Mouse (Mus musculus): ENCODE results near the gene Sept9. TPM values are rescaled to one million over a fixed set of nuclear protein-coding genes. Genes with fewer than 3 reads are reported as not detected.

Gene Sept9
- polyA plus RNA-seq, 1 experiment from 2014 or later, result 52.5 TPM

DNA sequence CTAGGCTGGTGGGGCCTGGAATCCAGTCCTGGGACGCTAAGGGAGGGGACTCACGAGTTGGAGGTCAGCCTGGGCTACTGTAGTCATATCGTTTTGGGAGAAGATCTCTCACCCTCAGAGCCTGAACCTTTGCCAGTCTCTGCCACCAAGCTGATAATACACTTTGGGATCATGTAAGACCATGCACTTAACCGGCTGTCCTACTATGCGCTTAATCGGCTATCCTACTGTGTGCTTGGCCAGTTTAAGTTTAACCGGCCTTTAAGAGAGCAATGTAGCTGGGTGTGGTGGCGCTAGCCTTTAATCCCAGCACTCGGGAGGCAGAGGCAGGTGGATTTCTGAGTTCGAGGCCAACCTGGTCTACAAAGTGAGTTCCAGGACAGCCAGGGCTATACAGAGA, 173.1 kb downstream of the Sept9 start:
- DNase-seq (ENCODE audit: low spot score), result no peak
- no peak for TF ChIP-seq CTCF (IDR thresholded peaks at IDR 0.05)
- TF ChIP-seq EP300 (IDR thresholded peaks at IDR 0.05), result no peak
- Histone ChIP-seq H3K27me3 (replicated peaks; ENCODE audit: insufficient read depth, low read length) (no peaks in the 10 kb centered on the region), H3K9ac (replicated peaks; ENCODE audit: low read depth) (no peak overlapping the region), H3K36me3 (ENCODE audit: insufficient read depth, low read length) (no peaks in the 10 kb centered on the region), H3K4me2 (replicated peaks; ENCODE audit: low read depth, low read length) (no peak overlapping the region), H3K4me1 (ENCODE audit: insufficient read depth, low read depth, low read length) (no peaks in the 10 kb centered on the region), H3K4me3 (ENCODE audit: low read depth, low read length) (no peak overlapping the region), H3K9me3 (ENCODE audit: low read length) (no peaks in the 10 kb centered on the region), H3K27ac (ENCODE audit: low read length) (no peak overlapping the region)
- no peak for ATAC-seq
- WGBS, result 84% methylated on average over 10 of the region's 10 CpGs

DNA sequence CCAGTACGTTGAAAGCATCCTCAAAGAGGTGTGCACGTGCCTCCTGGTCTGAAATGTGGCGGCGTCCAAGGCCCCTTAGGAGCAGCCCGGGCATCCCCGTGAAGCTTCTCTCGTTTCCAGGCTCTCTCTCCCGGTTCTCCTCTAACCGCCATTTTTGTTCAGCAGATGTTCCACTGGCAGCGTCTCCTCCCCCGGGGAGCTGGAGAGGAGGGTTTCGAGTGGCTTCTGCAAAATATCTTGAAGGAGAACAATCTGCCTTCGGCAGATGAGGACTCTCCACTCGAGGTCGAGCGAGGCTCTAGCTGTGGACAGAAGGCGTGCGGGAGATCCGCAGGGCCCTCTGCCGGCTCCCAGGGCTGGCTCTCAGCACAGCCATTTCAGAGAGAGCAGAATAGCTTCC, 173.7 kb downstream of the Sept9 start:
- Histone ChIP-seq H3K27ac (ENCODE audit: low read length) (no peak overlapping the region), H3K4me3 (ENCODE audit: low read depth, low read length) (no peak overlapping the region), H3K9me3 (ENCODE audit: low read length) (no peaks in the 10 kb centered on the region), H3K9ac (replicated peaks; ENCODE audit: low read depth) (no peak overlapping the region), H3K4me2 (replicated peaks; ENCODE audit: low read depth, low read length) (no peak overlapping the region), H3K36me3 (ENCODE audit: insufficient read depth, low read length) (no peaks in the 10 kb centered on the region), H3K27me3 (replicated peaks; ENCODE audit: insufficient read depth, low read length) (no peaks in the 10 kb centered on the region), H3K4me1 (ENCODE audit: insufficient read depth, low read depth, low read length) (no peaks in the 10 kb centered on the region)
- DNase-seq (ENCODE audit: low spot score) (no peak), ATAC-seq (no peak)
- 57% methylated on average over 20 of the region's 20 CpGs for WGBS
- no peak for TF ChIP-seq EP300 (IDR thresholded peaks at IDR 0.05)
- TF ChIP-seq CTCF (IDR thresholded peaks at IDR 0.05), result no peak

GRCm38 (mm10) chr11:117373870-117374269, 174.4 kb downstream of the Sept9 start:
- 34% methylated on average over 4 of the region's 4 CpGs for WGBS
- TF ChIP-seq EP300 (IDR thresholded peaks at IDR 0.05), result no peak
- no peak for TF ChIP-seq CTCF (IDR thresholded peaks at IDR 0.05)

GRCm38 (mm10) chr11:117374288-117374687, 174.8 kb downstream of the Sept9 start:
- Histone ChIP-seq H3K27ac (ENCODE audit: low read length) (no peak overlapping the region), H3K9me3 (ENCODE audit: low read length) (no peaks in the 10 kb centered on the region), H3K36me3 (ENCODE audit: insufficient read depth, low read length) (no peaks in the 10 kb centered on the region), H3K4me2 (replicated peaks; ENCODE audit: low read depth, low read length) (no peak overlapping the region), H3K4me1 (ENCODE audit: insufficient read depth, low read depth, low read length) (no peaks in the 10 kb centered on the region; the same call in 1 of the 2 replicates), H3K4me3 (ENCODE audit: low read depth, low read length) (no peak overlapping the region), H3K9ac (replicated peaks; ENCODE audit: low read depth) (no peak overlapping the region), H3K27me3 (replicated peaks; ENCODE audit: insufficient read depth, low read length) (no peaks in the 10 kb centered on the region)
- no peak for TF ChIP-seq EP300 (IDR thresholded peaks at IDR 0.05)
- no peak for TF ChIP-seq CTCF (IDR thresholded peaks at IDR 0.05)
- ATAC-seq (no peak), DNase-seq (ENCODE audit: low spot score) (peak; percentile 28)
- WGBS, result 36% methylated on average over 7 of the region's 7 CpGs

More at GRCm38 (mm10) chr11:117373870-117374269, 174.4 kb downstream of the Sept9 start:
- ATAC-seq (no peak), DNase-seq (ENCODE audit: low spot score) (no peak)
- Histone ChIP-seq H3K27ac (ENCODE audit: low read length) (no peak overlapping the region), H3K9ac (replicated peaks; ENCODE audit: low read depth) (no peak overlapping the region), H3K4me1 (ENCODE audit: insufficient read depth, low read depth, low read length) (no peaks in the 10 kb centered on the region), H3K36me3 (ENCODE audit: insufficient read depth, low read length) (no peaks in the 10 kb centered on the region), H3K4me2 (replicated peaks; ENCODE audit: low read depth, low read length) (no peak overlapping the region), H3K9me3 (ENCODE audit: low read length) (no peaks in the 10 kb centered on the region), H3K4me3 (ENCODE audit: low read depth, low read length) (no peak overlapping the region), H3K27me3 (replicated peaks; ENCODE audit: insufficient read depth, low read length) (no peaks in the 10 kb centered on the region)

DNA sequence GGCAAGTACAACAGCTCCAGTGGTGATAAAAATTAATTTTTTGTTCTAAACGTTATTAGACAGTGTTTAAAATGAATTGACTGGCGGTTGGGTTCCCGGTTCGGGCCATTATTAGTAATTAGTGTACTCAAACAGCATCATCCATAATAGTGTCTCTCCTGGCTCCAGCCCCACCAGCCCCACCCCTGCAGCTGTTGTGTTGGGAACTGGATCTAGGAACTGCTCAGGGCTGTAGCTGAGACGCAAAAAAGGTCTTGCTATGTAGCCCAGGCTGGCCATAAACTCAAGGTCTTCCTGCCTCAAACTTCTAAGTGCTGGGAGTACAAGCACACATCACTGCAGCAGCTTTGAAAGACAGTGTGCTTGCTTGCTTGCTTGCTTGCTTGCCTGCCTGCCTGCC, 180.3 kb downstream of the Sept9 start:
- Histone ChIP-seq H3K27me3 (replicated peaks; ENCODE audit: insufficient read depth, low read length) (no peaks in the 10 kb centered on the region), H3K4me3 (ENCODE audit: low read depth, low read length) (no peak overlapping the region), H3K4me2 (replicated peaks; ENCODE audit: low read depth, low read length) (no peak overlapping the region), H3K9me3 (ENCODE audit: low read length) (no peaks in the 10 kb centered on the region), H3K9ac (replicated peaks; ENCODE audit: low read depth) (no peak overlapping the region), H3K4me1 (ENCODE audit: insufficient read depth, low read depth, low read length) (no peaks in the 10 kb centered on the region; the same call in 1 of the 2 replicates), H3K36me3 (ENCODE audit: insufficient read depth, low read length) (no peaks in the 10 kb centered on the region), H3K27ac (ENCODE audit: low read length) (no peak overlapping the region)
- no peak for TF ChIP-seq CTCF (IDR thresholded peaks at IDR 0.05)
- no peak for TF ChIP-seq EP300 (IDR thresholded peaks at IDR 0.05)
- DNase-seq (ENCODE audit: low spot score) (no peak), ATAC-seq (no peak)
- WGBS, result 80% methylated on average over 5 of the region's 5 CpGs

DNA sequence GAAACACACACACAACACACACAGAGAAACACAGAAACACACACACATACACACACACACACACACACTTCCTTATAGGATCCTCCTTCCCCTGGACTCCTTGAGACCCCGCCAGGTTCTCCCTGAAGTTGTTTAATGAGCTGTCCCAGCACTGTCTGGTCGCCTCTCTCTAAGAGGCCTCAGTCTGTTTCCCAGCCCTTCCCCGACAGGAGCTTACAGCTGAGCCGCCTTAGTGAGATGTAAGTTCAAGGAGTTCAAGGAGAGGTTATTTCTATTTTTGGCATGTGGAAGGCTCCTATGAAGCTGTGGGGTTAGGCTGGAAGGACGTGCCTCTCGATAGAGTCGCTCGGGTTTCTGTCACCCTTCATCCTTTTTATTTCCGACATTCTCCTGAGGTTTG, 184.8 kb downstream of the Sept9 start:
- Histone ChIP-seq H3K9ac (replicated peaks; ENCODE audit: low read depth) (no peak overlapping the region), H3K9me3 (ENCODE audit: low read length) (no peaks in the 10 kb centered on the region), H3K27ac (ENCODE audit: low read length) (no peak overlapping the region), H3K4me1 (ENCODE audit: insufficient read depth, low read depth, low read length) (no peaks in the 10 kb centered on the region), H3K27me3 (replicated peaks; ENCODE audit: insufficient read depth, low read length) (peaks cover 5% of the 10 kb centered on the region; the same call in 1 of the 2 replicates), H3K4me3 (ENCODE audit: low read depth, low read length) (no peak overlapping the region), H3K36me3 (ENCODE audit: insufficient read depth, low read length) (no peaks in the 10 kb centered on the region), H3K4me2 (replicated peaks; ENCODE audit: low read depth, low read length) (no peak overlapping the region)
- ATAC-seq (no peak), DNase-seq (ENCODE audit: low spot score) (no peak)
- 5% methylated on average over 9 of the region's 9 CpGs for WGBS
- TF ChIP-seq EP300 (IDR thresholded peaks at IDR 0.05) (no peak), CTCF (IDR thresholded peaks at IDR 0.05) (no peak)

GRCm38 (mm10) chr11:117384897-117385296, 185.4 kb downstream of the Sept9 start:
- no peaks in the 10 kb centered on the region for H3K36me3 ChIP-seq (ENCODE audit: insufficient read depth, low read length)
- peaks cover 5% of the 10 kb centered on the region; the same call in 1 of the 2 replicates for H3K27me3 ChIP-seq (replicated peaks; ENCODE audit: insufficient read depth, low read length)
- WGBS, result 2% methylated on average over 16 of the region's 16 CpGs
- no peaks in the 10 kb centered on the region for H3K9me3 ChIP-seq (ENCODE audit: low read length)
- H3K4me1 ChIP-seq (ENCODE audit: insufficient read depth, low read depth, low read length), result no peaks in the 10 kb centered on the region
- no peak overlapping the region for H3K9ac ChIP-seq (replicated peaks; ENCODE audit: low read depth)
- H3K27ac ChIP-seq (ENCODE audit: low read length), result no peak overlapping the region
- DNase-seq (ENCODE audit: low spot score), result peak; percentile 90
- no peak overlapping the region for H3K4me3 ChIP-seq (ENCODE audit: low read depth, low read length)
- peak; percentile 88 for TF ChIP-seq CTCF (IDR thresholded peaks at IDR 0.05)
- no peak for TF ChIP-seq EP300 (IDR thresholded peaks at IDR 0.05)
- peak; percentile 58 for ATAC-seq
- H3K4me2 ChIP-seq (replicated peaks; ENCODE audit: low read depth, low read length), result no peak overlapping the region
